Mouse (Mus musculus): ENCODE measurements around the gene Muc1.

Muc1 gene

GRCm38 (mm10) chr3:89228836-89229235, at the start of gene Muc1:
Gene Muc1, plus strand, starts transcription at chr3:89229057.
- WGBS: 51% methylated on average over 10 of the region's 10 CpGs

- WGBS: 92% methylated on average over 27 of the region's 27 CpGs
Observed at GRCm38 (mm10) chr3:89181749-89182500, 46.9 kb upstream of the Muc1 start.

GRCm38 (mm10) chr3:89182531-89183057, 46.3 kb upstream of the Muc1 start:
- WGBS: 42% methylated on average over 7 of the region's 7 CpGs

GRCm38 (mm10) chr3:89183058-89183958, 45.5 kb upstream of the Muc1 start, which contains the start of gene Fam189b:
Gene Fam189b, plus strand, starts transcription at chr3:89183143.
- 6% methylated on average over 39 of the region's 39 CpGs for WGBS

- WGBS: 23% methylated on average over 6 of the region's 6 CpGs
Observed at GRCm38 (mm10) chr3:89183959-89184315, 44.9 kb upstream of the Muc1 start.

GRCm38 (mm10) chr3:89187197-89187596, 41.7 kb upstream of the Muc1 start:
- 58% methylated on average over 23 of the region's 23 CpGs for WGBS

GRCm38 (mm10) chr3:89187690-89188477, 41.0 kb upstream of the Muc1 start:
- 68% methylated on average over 18 of the region's 18 CpGs for WGBS

GRCm38 (mm10) chr3:89188478-89188875, 40.4 kb upstream of the Muc1 start:
- 64% methylated on average over 12 of the region's 12 CpGs for WGBS

GRCm38 (mm10) chr3:89190436-89190835, 38.4 kb upstream of the Muc1 start:
- 80% methylated on average over 8 of the region's 8 CpGs for WGBS

- 76% methylated on average over 1 of the region's 1 CpGs for WGBS
Observed at GRCm38 (mm10) chr3:89193351-89193750, 35.5 kb upstream of the Muc1 start.

GRCm38 (mm10) chr3:89193853-89194252, 35.0 kb upstream of the Muc1 start:
- 96% methylated on average over 2 of the region's 2 CpGs for WGBS

- 4% methylated on average over 33 of the region's 33 CpGs for WGBS
Observed at GRCm38 (mm10) chr3:89195979-89196877, 32.6 kb upstream of the Muc1 start.

- WGBS: 75% methylated on average over 3 of the region's 3 CpGs
Observed at GRCm38 (mm10) chr3:89199839-89200238, 29.0 kb upstream of the Muc1 start.

- 18% methylated on average over 13 of the region's 13 CpGs for WGBS
Observed at GRCm38 (mm10) chr3:89202253-89203141, 26.4 kb upstream of the Muc1 start, which contains the start of gene Gba. Gene Gba, plus strand, starts transcription at chr3:89202928.

GRCm38 (mm10) chr3:89203142-89203514, 25.7 kb upstream of the Muc1 start:
- WGBS: 17% methylated on average over 5 of the region's 5 CpGs

GRCm38 (mm10) chr3:89206079-89206478, 22.8 kb upstream of the Muc1 start:
- 90% methylated on average over 7 of the region's 7 CpGs for WGBS

GRCm38 (mm10) chr3:89206695-89207094, 22.2 kb upstream of the Muc1 start:
- 92% methylated on average over 2 of the region's 2 CpGs for WGBS

- 91% methylated on average over 13 of the region's 13 CpGs for WGBS
Observed at GRCm38 (mm10) chr3:89208075-89208657, 20.7 kb upstream of the Muc1 start.

GRCm38 (mm10) chr3:89208736-89209135, 20.1 kb upstream of the Muc1 start:
- 87% methylated on average over 6 of the region's 6 CpGs for WGBS
